Mouse (Mus musculus) heart, adult 2 months (tissue): ENCODE results near the gene Mfsd4b1. TPM values are rescaled to one million over a fixed set of nuclear protein-coding genes. Genes with fewer than 3 reads are reported as not detected.

Source experiments
- DNase-seq, 2 experiments: peaks; one replicate each; pipeline ENCODE4 v3.0.0; 2021
- H3K27ac ChIP-seq: fragments of 200-600 bp; 2 replicates; pipeline ENCODE4 v1.8.1; 2022
- H3K27me3 ChIP-seq: fragments of 200-500 bp; 2 replicates; pipeline ENCODE4 v1.6.1; 2012; ENCODE audit warnings: mild to moderate bottlenecking, low read length, inconsistent platforms, mixed read lengths; ENCODE audit not compliant: control insufficient read depth, insufficient read depth
- H3K36me3 ChIP-seq: fragments of 200-500 bp; 2 replicates; pipeline ENCODE4 v1.6.1; 2012; ENCODE audit warnings: low read length, inconsistent platforms; ENCODE audit not compliant: control insufficient read depth, insufficient read depth
- H3K4me1 ChIP-seq: fragments of 200-500 bp; 2 replicates; pipeline ENCODE4 v1.6.1; 2011; ENCODE audit warnings: low read length; ENCODE audit not compliant: control insufficient read depth, insufficient read depth
- H3K4me3 ChIP-seq: fragments of 200-600 bp; 2 replicates; pipeline ENCODE4 v1.8.1; 2022
- H3K79me2 ChIP-seq: fragments of 200-500 bp; replicated peaks from 2 replicates; pipeline ENCODE4 v1.6.1; 2012; ENCODE audit warnings: mild to moderate bottlenecking, inconsistent platforms, low read length, moderate library complexity, mixed read lengths; ENCODE audit not compliant: control insufficient read depth, insufficient read depth
- H3K9ac ChIP-seq: fragments of 200-500 bp; 2 replicates; pipeline ENCODE4 v1.6.1; 2012; ENCODE audit warnings: low read depth, mild to moderate bottlenecking, control low read depth, inconsistent platforms, low read length, mixed read lengths
- CTCF ChIP-seq: fragments of 200-600 bp; IDR thresholded peaks from 2 replicates; pipeline ENCODE4 v1.8.1; 2022; ENCODE audit warnings: antibody characterized with exemption, mild to moderate bottlenecking, moderate library complexity
- EP300 ChIP-seq: fragments of 200-500 bp; IDR thresholded peaks from 2 replicates; pipeline ENCODE4 v1.6.1; 2011; ENCODE audit warnings: low read depth, low read length, control low read depth; ENCODE audit not compliant: insufficient read depth
- POLR2A ChIP-seq: fragments of 200-500 bp; IDR thresholded peaks from 2 replicates; pipeline ENCODE4 v1.6.1; 2011; ENCODE audit warnings: mild to moderate bottlenecking, low read depth, low read length, control low read depth; ENCODE audit not compliant: insufficient read depth
- WGBS: fragments of 180-500 bp; shearing (Covaris S2); methylation state at CpG from one replicate; pipeline ENCODE4 v1.1.7; 2018; 5-methylcytosine and 5-hydroxymethylcytosine counted together
- intact Hi-C: fragments of 180-260 bp; cut with DNase I; formaldehyde crosslinking; loops from one replicate; pipeline ENCODE4 v1.15.1; 2025
- polyA plus RNA-seq: library from polyadenylated mRNA; depleted of rRNA; stranded (reverse); fragments of >200 nt; gene quantifications from 2 replicates; pipeline ENCODE4 v1.2.3, GENCODE M21; 2012
- total RNA-seq, 2 experiments: library from RNA; stranded (reverse); gene quantifications; 2 replicates each; pipeline ENCODE4 v1.2.3; 2021

The Mfsd4b1 gene
- total and polyA plus RNA-seq, 3 experiments: 1.7 to 3.3 (median 2.5) TPM

DNA sequence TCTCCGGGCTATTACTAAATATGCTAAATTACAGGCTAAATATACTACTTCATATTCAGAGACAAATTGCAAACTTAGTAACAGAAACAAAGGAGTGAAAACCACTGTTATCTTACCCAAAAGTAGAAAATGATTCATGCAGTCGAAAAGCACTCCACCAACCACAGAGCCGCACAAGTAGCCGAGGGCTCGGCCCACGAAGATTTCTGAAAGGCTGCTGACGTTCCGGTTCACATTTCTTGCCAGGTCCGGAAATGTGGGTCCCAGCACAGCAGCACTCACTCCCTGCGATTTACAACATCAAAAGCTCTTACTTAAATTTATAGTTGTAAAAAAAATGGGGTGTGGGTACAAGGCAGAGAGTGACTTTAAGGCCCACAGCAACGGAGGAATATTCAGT, 50.1 kb downstream of the Mfsd4b1 start:
- H3K4me1 ChIP-seq: no peaks in the 10 kb centered on the region; the same call in 1 of the 2 replicates
- H3K27me3 ChIP-seq: no peaks in the 10 kb centered on the region
- H3K4me3 ChIP-seq: no peak overlapping the region
- intact Hi-C loops: no loop called here
- DNase-seq: no peak
- H3K79me2 ChIP-seq: no peaks in the 10 kb centered on the region
- TF ChIP-seq POLR2A (no peak), CTCF (no peak), EP300 (no peak)
- H3K9ac ChIP-seq: no peak overlapping the region
- no peaks in the 10 kb centered on the region for H3K36me3 ChIP-seq
- H3K27ac ChIP-seq: no peak overlapping the region
- 56% methylated on average over 11 of the region's 11 CpGs for WGBS

- Histone ChIP-seq H3K4me3 (no peak overlapping the region), H3K27ac (no peak overlapping the region), H3K79me2 (no peaks in the 10 kb centered on the region), H3K9ac (no peak overlapping the region), H3K4me1 (no peaks in the 10 kb centered on the region), H3K36me3 (no peaks in the 10 kb centered on the region), H3K27me3 (no peaks in the 10 kb centered on the region)
- WGBS: 77% methylated on average over 3 of the region's 3 CpGs
- TF ChIP-seq CTCF (no peak), POLR2A (no peak), EP300 (no peak)
- intact Hi-C loops: no loop called here
- no peak for DNase-seq
Measured at GRCm38 (mm10) chr10:39967512-39967911, 57.6 kb downstream of the Mfsd4b1 start.

GRCm38 (mm10) chr10:39961906-39962305, 63.2 kb downstream of the Mfsd4b1 start:
- Histone ChIP-seq H3K9ac (no peak overlapping the region), H3K27ac (no peak overlapping the region), H3K27me3 (no peaks in the 10 kb centered on the region), H3K4me3 (no peak overlapping the region), H3K4me1 (peaks cover 4% of the 10 kb centered on the region), H3K79me2 (no peaks in the 10 kb centered on the region), H3K36me3 (peaks cover 4% of the 10 kb centered on the region; the same call in 1 of the 2 replicates)
- DNase-seq: no peak
- TF ChIP-seq POLR2A (no peak), CTCF (no peak), EP300 (no peak)
- WGBS: 26% methylated on average over 1 of the region's 1 CpGs
- intact Hi-C loops: no loop called here

- 41% methylated on average over 11 of the region's 11 CpGs for WGBS
- no peak overlapping the region for H3K27ac ChIP-seq
- no peaks in the 10 kb centered on the region for H3K79me2 ChIP-seq
- intact Hi-C loops: no loop called here
- H3K4me3 ChIP-seq: peak overlapping the region; percentile 51
- TF ChIP-seq EP300: no peak
- no peak for TF ChIP-seq CTCF
- no peaks in the 10 kb centered on the region for H3K27me3 ChIP-seq
- H3K4me1 ChIP-seq: peaks cover 4% of the 10 kb centered on the region
- H3K9ac ChIP-seq: no peak overlapping the region
- peaks cover 4% of the 10 kb centered on the region; the same call in 1 of the 2 replicates for H3K36me3 ChIP-seq
- DNase-seq: no peak
Measured at GRCm38 (mm10) chr10:39960441-39960822, 64.6 kb downstream of the Mfsd4b1 start.

GRCm38 (mm10) chr10:39959761-39960440, 65.2 kb downstream of the Mfsd4b1 start, which contains the start of gene Mfsd4b3:
Mfsd4b3 (minus strand) TSS chr10:39960153.
- Histone ChIP-seq H3K36me3 (peaks cover 4% of the 10 kb centered on the region; the same call in 1 of the 2 replicates), H3K27me3 (no peaks in the 10 kb centered on the region), H3K79me2 (no peaks in the 10 kb centered on the region), H3K4me1 (peaks cover 4% of the 10 kb centered on the region), H3K27ac (peak within 1 kb of the TSS; percentile 88), H3K9ac (peak within 1 kb of the TSS; percentile 84), H3K4me3 (peak within 1 kb of the TSS; percentile 51)
- TF ChIP-seq EP300: peak; percentile 80
- TF ChIP-seq CTCF: peak; percentile 85
- peak; percentile 92 for TF ChIP-seq POLR2A
- DNase-seq: peak; percentile 92 to 96
- WGBS: under 1% methylated on average over 38 of the region's 38 CpGs
- intact Hi-C loops: loop anchor here (1.0 to 10.0 kb wide), 4 partner anchors 62 to 545 kb away; partner anchors contain the start of gene Mfsd4b4

DNA sequence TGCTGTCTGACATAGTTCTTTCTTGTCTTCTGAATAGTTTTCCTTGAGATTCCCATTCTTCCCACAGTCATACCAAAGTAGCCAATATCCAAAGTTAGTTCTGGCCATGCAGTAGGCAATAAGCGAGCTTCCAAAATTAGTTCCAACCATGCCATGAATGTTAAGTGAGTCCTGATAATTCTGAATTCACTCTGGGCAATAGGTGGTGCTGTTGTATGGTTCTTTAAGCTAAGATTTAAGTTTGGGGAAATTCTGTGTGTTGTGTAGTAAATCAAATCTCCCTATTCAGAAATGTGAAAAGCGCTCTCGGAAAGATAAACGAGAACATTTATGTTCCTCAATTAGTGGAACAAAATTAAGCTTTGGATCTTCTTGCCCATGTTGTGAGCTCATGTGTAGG, 66.8 kb downstream of the Mfsd4b1 start:
- Histone ChIP-seq H3K36me3 (peaks cover 4% of the 10 kb centered on the region; the same call in 1 of the 2 replicates), H3K4me1 (peaks cover 4% of the 10 kb centered on the region), H3K9ac (no peak overlapping the region), H3K27me3 (no peaks in the 10 kb centered on the region), H3K79me2 (no peaks in the 10 kb centered on the region), H3K27ac (peak overlapping the region; percentile 88), H3K4me3 (no peak overlapping the region)
- no peak for DNase-seq
- intact Hi-C loops: loop anchor here (5.0 to 10.0 kb wide), 3 partner anchors 61 to 543 kb away; partner anchors contain the start of gene Mfsd4b4
- TF ChIP-seq CTCF (peak; percentile 58), POLR2A (no peak), EP300 (no peak)
- 63% methylated on average over 4 of the region's 4 CpGs for WGBS
